Mouse (Mus musculus): ENCODE measurements around the gene Kdelr3.

Gene Kdelr3

DNA sequence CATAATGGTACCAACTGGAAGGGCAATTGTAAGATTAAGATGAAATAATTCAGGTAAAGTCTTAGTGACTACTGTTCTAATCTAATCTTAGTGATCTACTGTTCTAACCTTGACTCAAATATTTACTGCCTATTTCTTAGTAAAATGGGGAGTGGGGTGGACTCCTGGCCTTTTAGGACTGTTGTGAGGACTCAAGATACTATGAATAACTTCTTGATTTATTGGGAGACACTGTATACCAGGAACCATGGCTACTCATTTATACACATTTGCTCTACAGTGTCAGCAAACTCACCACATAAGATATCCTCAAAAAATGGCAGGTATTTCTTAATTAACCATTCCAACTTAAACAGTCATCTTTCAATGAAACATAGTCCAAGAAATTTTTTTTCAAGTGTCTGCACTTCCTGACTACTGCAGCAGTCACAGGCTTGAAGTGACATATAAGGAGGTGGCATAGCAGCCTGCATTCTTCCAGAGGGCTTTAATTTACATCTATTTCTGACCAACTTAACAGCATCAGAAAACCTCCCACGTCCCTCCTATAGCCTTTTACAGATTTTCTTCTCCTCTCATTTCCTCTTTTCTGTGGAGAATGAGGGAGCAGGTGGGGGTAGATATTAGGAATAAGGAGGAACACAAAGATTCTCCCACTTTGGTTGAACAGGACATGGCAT lies 59.5 kb downstream of the Kdelr3 start:
- DNase-seq, result no peak

GRCm38 (mm10) chr15:79576947-79577346 lies 60.7 kb downstream of the Kdelr3 start:
- DNase-seq, result no peak

All from kidney, postnatal 10 days (tissue).